Mouse (Mus musculus) limb, embryonic 14.5 days (tissue): ENCODE data around the gene Gm16181. TPM values are rescaled to one million over a fixed set of nuclear protein-coding genes. Genes with fewer than 3 reads are reported as not detected.

Source experiments
- ATAC-seq: fragments of 200-750 bp; cut with Nextera tagmentation; 2 replicates; pipeline ENCODE4 v1.8.0; 2017; ENCODE audit warnings: low read depth, moderate number of reproducible peaks, moderate TSS enrichment; ENCODE audit not compliant: low FRiP score
- DNase-seq: peaks from one replicate; pipeline ENCODE4 v3.0.0-alpha.2; 2015; ENCODE audit warnings: low spot score
- H3K27ac ChIP-seq: fragments of 300-500 bp; sonication (generic); replicated peaks from 2 replicates; pipeline ENCODE4 v1.5.1; 2014; ENCODE audit warnings: low read depth, mild to moderate bottlenecking, low read length, moderate library complexity, mixed read lengths
- H3K27me3 ChIP-seq: fragments of 300-500 bp; sonication (generic); 2 replicates; pipeline ENCODE4 v1.6.1; 2014; ENCODE audit warnings: low read length, mixed read lengths; ENCODE audit not compliant: control insufficient read depth, insufficient read depth
- H3K36me3 ChIP-seq: fragments of 300-500 bp; sonication (generic); 2 replicates; pipeline ENCODE4 v1.6.1; 2014; ENCODE audit warnings: mild to moderate bottlenecking, low read length, moderate library complexity, mixed read lengths; ENCODE audit not compliant: control insufficient read depth, insufficient read depth
- H3K4me1 ChIP-seq: fragments of 300-500 bp; sonication (generic); 2 replicates; pipeline ENCODE4 v1.6.1; 2014; ENCODE audit warnings: antibody characterized with exemption, low read length, mixed read lengths; ENCODE audit not compliant: control insufficient read depth, insufficient read depth
- H3K4me2 ChIP-seq: fragments of 300-500 bp; sonication (generic); replicated peaks from 2 replicates; pipeline ENCODE4 v1.6.1; 2014; ENCODE audit warnings: low read depth, mild to moderate bottlenecking, low read length, moderate library complexity; ENCODE audit not compliant: severe bottlenecking
- H3K4me3 ChIP-seq: fragments of 300-500 bp; sonication (generic); replicated peaks from 2 replicates; pipeline ENCODE4 v1.5.1; 2014; ENCODE audit warnings: low read length
- H3K9ac ChIP-seq: fragments of 300-500 bp; sonication (generic); 2 replicates; pipeline ENCODE4 v1.6.1; 2014; ENCODE audit warnings: mild to moderate bottlenecking, low read depth, low read length, moderate library complexity; ENCODE audit not compliant: severe bottlenecking
- H3K9me3 ChIP-seq: fragments of 300-500 bp; sonication (generic); 2 replicates; pipeline ENCODE4 v1.6.1; 2016; ENCODE audit warnings: low read length; ENCODE audit not compliant: control insufficient read depth
- POLR2A ChIP-seq: fragments of 200-500 bp; IDR thresholded peaks from 2 replicates; pipeline ENCODE4 v1.8.0; 2012; ENCODE audit warnings: inconsistent platforms, mild to moderate bottlenecking, moderate library complexity, borderline replicate concordance; ENCODE audit not compliant: insufficient read depth, insufficient read length; ENCODE audit errors: extremely low read depth
- WGBS: fragments of 180-500 bp; shearing (Covaris S2); extraction: QIAGEN DNeasy Blood & Tissue Kit; methylation state at CpG from one replicate; pipeline ENCODE4 v1.1.7; 2014; 5-methylcytosine and 5-hydroxymethylcytosine counted together
- polyA plus RNA-seq, 2 experiments: library from polyadenylated mRNA; depleted of rRNA in 1 of 2; stranded (reverse) in 1 of 2; unstranded in 1 of 2; fragments of >200 nt; fragmentation: Nextera tagmentation in 1 of 2; extraction: Ambion mirVana in 1 of 2; gene quantifications; 2 replicates each; pipeline versions ENCODE4 v1.2.1 to v1.2.3; 2012 to 2014

The Gm16181 gene
- polyA plus RNA-seq, 2 experiments: not detected

DNA sequence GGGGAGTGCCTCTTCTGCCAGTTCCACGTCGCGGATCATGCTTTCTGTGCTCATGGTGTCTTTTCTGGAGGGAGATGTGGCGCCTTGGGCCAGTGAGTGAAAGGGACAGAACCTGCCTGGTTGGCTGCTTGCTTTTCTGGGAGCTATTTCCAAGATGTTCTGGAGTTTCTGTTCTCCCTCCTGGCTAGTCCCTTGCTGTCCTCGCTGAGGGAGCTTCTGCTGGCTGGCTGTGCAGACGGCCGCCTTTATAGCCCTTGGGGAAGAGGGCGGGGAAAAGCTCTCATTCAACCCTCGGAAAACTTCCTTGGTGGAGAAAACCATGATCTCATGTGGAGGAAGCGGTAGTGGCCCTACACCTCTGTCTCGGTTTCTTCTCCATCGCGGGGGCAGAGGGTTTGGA lies 18.8 kb upstream of the Gm16181 start, which contains the start of gene Tnf:
TSS of gene Tnf (minus strand) at position 221 of the 400 bp plus-strand sequence.
- Histone ChIP-seq H3K4me1 (no peaks in the 10 kb centered on the region), H3K4me3 (no peak within 1 kb of the TSS), H3K9ac (no peak within 1 kb of the TSS), H3K27ac (no peak within 1 kb of the TSS), H3K27me3 (no peaks in the 10 kb centered on the region), H3K36me3 (no peaks in the 10 kb centered on the region), H3K4me2 (no peak within 1 kb of the TSS), H3K9me3 (no peaks in the 10 kb centered on the region)
- no peak for DNase-seq
- no peak for TF ChIP-seq POLR2A
- 30% methylated on average over 13 of the region's 13 CpGs for WGBS
- no peak for ATAC-seq

DNA sequence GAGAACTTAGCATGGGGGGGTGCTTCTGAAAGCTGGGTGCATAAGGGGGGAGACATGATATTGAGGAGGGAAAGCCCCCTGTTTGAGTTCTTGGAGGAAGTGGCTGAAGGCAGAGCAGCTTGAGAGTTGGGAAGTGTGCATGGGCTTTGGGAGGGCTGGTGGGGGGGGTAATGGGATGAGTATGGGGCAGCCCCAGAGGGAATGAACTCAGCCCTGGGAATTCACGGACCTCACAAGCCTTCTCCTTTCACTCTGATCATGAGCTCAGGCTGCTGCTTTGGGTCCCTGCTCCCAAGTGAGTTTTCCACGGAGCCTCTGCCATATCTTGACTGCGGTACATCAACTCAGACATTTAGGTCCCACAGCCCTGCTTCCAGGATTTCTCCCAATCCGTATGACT lies 18.2 kb upstream of the Gm16181 start:
- Histone ChIP-seq H3K27me3 (no peaks in the 10 kb centered on the region), H3K4me1 (no peaks in the 10 kb centered on the region), H3K27ac (no peak overlapping the region), H3K4me2 (no peak overlapping the region), H3K36me3 (no peaks in the 10 kb centered on the region), H3K9ac (no peak overlapping the region), H3K4me3 (no peak overlapping the region), H3K9me3 (no peaks in the 10 kb centered on the region)
- TF ChIP-seq POLR2A: no peak
- 83% methylated on average over 4 of the region's 4 CpGs for WGBS
- no peak for ATAC-seq
- DNase-seq: no peak

DNA sequence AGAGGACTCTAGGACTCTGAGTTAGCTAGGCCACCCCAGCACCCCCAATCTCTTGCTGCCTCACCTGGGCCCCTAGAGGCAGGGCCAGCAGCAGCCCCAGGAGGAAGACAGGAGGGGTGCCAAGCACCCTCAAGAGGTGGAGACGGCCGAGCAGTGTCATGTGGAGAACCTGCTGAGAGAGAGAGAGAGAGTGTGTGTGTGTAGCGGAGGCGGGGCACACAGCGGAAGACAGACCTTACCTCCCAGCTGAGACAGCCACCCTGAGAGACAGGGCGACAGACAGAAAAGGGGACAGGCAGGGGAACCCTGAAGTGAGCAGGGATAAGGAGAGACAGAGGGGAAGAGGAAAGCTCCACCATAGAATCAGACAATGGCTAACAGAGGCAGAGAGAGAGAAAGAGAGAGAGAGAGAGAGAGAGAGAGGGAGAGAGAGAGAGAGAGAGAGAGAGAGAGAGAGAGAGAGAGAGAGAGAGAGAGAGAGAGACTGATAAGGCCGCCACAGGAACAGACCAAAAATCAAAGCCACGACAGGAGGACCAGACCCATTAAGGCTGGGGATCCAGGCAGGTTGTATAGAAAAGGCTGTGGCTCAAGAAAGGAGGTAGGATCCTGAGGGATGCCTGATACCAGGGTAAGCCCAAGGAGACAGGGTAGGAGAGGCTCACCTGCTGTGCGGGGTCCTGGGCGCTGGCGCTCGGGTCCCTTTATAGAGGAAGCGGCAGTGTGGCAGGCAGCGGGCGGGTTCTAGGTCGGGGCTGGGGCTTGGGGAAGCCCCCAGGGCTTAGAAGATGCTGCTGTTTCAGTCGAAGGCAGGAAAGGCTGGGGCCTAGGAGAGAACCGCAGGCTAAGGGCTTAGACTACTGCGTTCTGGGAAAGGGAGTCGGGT lies 15.9 kb upstream of the Gm16181 start, which contains the start of gene Lta:
TSS of gene Lta (minus strand) at position 858 of the 886 bp plus-strand sequence.
- no peaks in the 10 kb centered on the region for H3K9me3 ChIP-seq
- DNase-seq: no peak
- no peak for TF ChIP-seq POLR2A
- H3K36me3 ChIP-seq: no peaks in the 10 kb centered on the region
- H3K4me1 ChIP-seq: no peaks in the 10 kb centered on the region
- H3K27ac ChIP-seq: no peak within 1 kb of the TSS
- H3K4me3 ChIP-seq: no peak within 1 kb of the TSS
- ATAC-seq: no peak
- H3K4me2 ChIP-seq: no peak within 1 kb of the TSS
- no peak within 1 kb of the TSS for H3K9ac ChIP-seq
- WGBS: 18% methylated on average over 19 of the region's 20 CpGs
- H3K27me3 ChIP-seq: no peaks in the 10 kb centered on the region

- ATAC-seq (no peak), DNase-seq (no peak)
- no peaks in the 10 kb centered on the region for H3K27me3 ChIP-seq
- no peak overlapping the region for H3K4me3 ChIP-seq
- no peak overlapping the region for H3K4me2 ChIP-seq
- no peaks in the 10 kb centered on the region for H3K36me3 ChIP-seq
- no peaks in the 10 kb centered on the region for H3K9me3 ChIP-seq
- WGBS: 58% methylated on average over 10 of the region's 10 CpGs
- TF ChIP-seq POLR2A: no peak
- H3K9ac ChIP-seq: no peak overlapping the region
- H3K27ac ChIP-seq: no peak overlapping the region
- H3K4me1 ChIP-seq: no peaks in the 10 kb centered on the region
Observed at GRCm38 (mm10) chr17:35205380-35205769, 15.3 kb upstream of the Gm16181 start.

GRCm38 (mm10) chr17:35209785-35210535 lies 10.7 kb upstream of the Gm16181 start:
- no peak for TF ChIP-seq POLR2A
- Histone ChIP-seq H3K36me3 (no peaks in the 10 kb centered on the region), H3K27me3 (no peaks in the 10 kb centered on the region), H3K4me2 (no peak overlapping the region), H3K9ac (no peak overlapping the region), H3K9me3 (no peaks in the 10 kb centered on the region), H3K4me1 (no peaks in the 10 kb centered on the region), H3K27ac (no peak overlapping the region), H3K4me3 (no peak overlapping the region)
- no peak for DNase-seq
- ATAC-seq: no peak
- WGBS: 78% methylated on average over 12 of the region's 12 CpGs
